Mouse (Mus musculus) c-Kit-positive CD71-positive TER-119-positive erythroid progenitor cells, embryonic 14.5 days (primary cell): ENCODE results near the gene Mgp.
A peak's percentile ranks its signal among the peaks of the same experiment; 100 is the strongest.
"Not testable (repeated sequence)": the region's sequence is repeated elsewhere in the genome, so short reads cannot be mapped to it uniquely, and the experiment has no call there.

ENCODE experiments used
- DNase-seq: peaks from one replicate; pipeline ENCODE4 v3.0.0-alpha.2; 2013; ENCODE audit warnings: low spot score

Gene Mgp

DNA sequence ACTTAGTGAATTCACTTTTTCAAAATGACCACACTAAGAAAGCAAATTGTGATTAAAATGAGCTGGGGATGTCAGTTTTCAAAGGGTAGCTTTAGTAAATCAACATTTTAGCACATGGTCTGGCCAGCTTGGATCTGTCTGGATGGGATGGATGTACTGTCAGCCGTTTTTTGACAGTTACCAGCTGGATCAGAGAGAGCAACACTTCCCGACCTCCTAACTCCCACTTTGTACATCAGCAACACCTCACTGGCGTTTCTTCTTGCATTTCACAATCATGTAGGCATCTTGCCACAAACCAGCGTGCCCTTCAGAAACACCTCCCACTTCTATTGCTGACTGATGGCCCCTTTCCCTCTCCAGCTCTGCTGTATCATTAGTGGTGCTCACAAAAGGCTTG is 22.6 kb upstream of the Mgp start:
- no peak for DNase-seq

DNA sequence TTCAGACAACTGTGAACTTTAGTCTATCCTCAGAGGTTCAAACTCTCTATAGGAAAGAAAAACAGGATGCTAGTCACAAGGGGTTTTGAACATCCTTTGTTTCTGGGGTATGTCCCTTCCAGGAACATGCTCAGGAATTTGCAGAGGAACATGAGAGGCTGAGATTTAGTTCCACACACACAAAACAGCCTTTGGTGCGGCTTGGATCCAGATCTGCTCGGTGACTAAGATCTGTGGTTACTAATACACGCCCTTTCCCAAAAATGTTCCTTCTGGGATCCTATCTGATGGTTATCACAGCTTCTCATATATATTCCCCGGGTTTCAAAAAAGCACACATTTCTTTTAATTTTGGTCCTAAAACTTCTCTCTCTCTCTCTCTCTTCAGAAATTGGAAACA is 22.2 kb upstream of the Mgp start:
- no peak for DNase-seq

DNA sequence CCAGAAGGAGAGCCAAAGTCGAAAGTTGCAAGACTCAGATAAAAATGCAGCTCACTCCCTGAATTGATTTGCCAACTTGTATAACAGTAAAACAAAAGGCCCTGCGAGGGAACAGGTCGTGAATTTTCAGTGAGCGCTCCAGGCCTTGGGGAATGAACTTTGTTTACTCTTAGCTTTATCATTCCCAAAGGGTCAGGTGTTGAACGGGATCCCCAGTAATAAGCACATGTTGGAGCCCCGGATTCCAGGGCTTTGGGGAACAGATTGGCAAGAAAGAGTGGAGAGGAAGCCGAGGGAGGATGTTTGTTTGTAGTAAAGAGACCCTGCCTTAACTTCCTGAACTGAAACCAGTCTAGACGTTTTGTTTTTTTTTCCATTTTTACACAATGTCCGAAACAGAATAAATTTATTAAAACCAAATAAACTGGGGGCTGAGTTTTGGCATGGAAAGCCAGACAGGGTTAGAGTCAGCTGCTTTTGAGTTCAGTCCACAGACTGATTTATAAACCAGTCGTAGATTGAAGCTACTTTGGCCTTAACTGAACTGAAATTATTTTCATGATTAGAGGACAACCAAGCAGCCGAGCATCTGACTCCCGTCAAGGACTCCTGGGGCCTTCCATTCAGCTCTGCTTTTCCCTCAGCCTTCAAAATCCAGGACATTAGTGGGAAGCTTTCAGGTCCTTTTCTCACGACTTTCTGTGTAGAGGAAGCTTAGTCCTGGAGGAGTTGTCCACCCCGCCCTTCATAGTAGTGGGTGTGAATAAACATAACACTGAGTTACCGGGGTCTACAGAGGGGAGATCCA is 19.1 kb upstream of the Mgp start:
- DNase-seq = no peak

DNA sequence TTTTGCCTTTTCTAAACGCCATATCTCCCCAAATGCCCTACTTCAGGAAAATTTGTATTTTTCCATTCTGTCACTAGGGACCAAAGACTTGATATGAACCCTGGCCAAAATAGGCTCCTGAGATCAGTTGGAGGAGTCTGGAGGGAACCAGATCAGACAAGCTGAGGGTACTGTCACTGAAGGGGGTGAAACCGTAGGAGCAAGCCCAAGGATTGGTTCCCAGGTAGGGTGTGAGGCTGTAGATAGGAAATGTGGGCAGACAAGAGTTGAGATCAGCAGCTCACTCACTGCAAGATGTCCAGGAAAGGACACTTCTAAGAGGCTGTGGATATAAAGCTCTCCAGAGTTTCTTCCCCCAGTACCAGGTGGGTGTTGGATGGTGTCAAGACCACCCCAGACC is 16.4 kb upstream of the Mgp start:
- DNase-seq = no peak

DNA sequence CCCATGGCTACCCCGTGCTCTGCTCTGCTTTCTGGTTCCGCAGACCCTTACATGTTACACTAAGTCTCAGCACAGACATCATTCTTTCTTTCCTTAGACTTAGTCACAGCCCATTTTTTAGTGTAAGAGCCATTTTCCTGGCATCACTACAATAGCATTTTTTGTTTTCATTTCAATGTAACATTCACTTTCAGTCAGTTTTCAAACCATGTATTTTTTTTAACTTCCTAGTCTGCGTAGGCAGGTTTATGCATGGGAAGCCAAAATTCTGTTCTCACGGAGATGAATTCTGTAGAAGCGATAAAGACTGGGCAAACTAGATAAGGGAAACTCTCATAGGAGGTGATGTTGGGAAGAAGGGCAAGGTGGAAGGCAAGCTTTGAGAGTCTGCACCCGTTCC is 13.9 kb upstream of the Mgp start:
- DNase-seq = no peak

DNA sequence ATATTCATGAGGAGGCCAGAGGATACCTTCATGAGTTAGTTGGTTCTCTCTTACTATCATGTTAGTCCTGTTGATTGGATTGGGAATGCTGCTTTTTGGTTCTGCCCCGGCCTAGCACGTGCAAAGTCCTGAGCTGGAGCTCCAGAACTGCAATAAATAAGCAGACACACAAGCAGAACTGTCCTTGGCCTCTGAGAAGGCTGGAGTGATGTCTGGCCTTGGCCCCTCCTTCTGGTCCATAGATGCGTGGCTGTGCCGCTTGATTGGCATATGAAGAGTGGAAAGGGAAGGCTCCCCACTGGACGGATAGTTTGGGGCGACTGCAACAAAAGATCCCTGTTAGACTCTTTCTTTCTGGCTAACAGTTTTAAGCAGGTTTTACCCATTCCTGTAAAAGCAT is 13.4 kb upstream of the Mgp start:
- no peak for DNase-seq

DNA sequence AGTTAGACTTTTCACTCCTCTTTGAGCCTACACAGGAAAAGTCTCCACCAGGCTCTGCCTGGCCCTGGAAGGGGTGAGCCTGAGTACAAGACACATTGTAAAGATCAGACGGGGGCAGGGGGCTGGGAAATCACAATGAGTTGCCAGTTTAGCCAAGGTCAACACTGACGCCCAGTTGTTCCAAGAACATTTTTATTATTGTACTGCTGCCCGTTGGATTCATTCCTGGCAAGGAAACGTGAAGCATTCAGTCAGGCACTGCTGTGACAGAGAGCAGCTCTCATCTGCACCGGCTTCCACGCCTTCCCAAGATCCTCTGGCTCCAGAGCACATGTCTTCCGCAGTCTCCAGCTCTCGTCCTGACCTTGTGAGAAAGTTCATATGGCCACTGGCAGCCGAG is 12.2 kb upstream of the Mgp start:
- DNase-seq = no peak

DNA sequence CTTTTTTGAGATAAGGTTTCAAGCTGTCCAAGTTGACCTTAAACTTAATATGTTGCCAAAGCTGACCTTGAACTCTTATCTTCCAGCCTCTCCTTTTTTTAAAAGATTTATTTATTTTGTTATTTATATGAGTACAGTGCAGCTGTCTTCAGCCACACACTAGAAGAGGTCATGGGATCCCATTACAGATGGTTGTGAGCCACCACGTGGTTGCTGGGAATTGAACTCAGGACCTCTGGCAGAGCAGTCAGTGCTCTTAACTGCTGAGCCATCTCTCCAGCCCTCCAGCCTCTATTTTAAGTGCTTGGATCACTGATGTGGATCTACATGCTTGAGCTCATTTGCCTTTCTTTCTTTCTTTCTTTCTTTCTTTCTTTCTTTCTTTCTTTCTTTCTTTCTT is 9.1 kb upstream of the Mgp start:
- DNase-seq = not testable (repeated sequence)

DNA sequence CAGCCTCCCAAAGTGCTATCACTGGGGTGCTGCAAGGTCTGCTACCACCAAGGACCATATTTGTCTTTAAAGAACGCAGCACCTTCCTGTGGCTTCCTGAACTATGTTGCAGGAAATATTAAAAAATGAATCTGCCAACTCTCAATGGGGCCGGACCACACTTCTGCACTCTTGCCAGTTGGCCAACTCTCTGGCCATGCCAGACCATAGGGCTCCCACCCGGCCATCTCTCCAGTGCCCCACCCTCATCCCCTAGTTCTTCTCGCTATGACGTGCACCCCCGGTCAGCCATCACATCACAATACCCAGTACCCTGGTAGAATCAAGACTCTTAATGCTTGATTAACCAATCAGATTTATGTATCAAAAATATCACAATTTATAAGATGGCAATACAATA is 8.3 kb upstream of the Mgp start:
- DNase-seq = no peak

DNA sequence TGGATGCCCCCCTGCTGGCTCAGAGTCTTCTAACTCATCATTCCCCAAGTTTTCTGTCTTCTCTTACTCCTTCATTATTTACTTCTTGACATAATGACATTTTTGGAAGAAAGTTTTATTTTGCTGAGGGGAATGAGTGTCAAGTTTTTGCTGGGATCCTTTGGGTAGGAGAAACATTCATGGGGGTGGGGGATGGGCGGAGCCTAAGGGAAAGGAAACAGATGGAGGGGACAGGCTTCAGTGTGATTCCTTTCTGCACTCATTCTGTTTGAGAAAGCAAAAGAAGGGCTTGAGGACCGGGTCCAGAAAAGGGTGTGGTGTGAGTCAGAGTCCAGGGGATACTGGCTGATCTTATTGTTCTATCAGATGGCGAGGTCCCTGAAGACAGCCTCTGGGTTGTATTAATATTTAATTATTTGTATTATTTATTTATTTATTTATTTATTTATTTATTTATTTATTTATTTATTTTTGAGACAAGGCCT is 7.8 kb upstream of the Mgp start:
- no peak for DNase-seq

DNA sequence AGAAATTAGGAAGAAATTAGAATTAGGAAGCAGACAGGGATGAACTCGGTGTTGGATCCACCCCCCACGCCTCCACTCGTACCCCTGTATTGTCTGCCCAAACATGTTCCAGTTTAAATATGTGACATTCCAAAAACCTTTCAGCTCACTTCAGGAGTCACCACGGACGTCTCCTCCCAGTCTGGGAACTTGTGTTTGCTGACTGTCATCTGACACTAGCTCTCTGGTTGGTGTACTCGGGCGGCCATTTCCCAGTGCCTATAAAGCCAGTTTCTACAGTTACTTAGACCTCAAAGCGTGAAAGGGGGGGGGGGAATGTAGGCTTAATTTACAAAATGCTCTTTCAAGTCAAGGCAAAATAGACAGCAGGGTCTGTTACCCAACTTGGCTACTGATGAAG is 6.1 kb upstream of the Mgp start:
- no peak for DNase-seq

DNA sequence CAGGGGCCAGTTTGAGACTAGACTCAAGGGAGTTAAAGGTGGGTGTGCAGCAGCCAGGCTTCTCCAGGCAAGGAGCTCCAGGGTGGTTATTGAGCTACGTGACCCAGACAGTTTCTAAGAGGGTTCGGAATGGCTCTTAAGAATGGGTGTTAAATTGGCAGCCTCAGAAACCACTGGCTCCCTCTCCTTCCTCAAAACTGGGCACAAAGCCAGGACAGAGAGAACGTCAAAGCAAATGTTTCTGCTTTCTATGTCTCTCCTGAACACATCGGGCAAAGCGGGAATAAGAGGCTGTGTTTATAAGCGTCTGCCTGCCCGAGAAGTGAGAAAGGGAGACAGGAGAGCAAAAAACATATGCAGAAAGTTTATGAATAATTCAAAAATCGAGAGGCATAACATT is 1.0 kb downstream of the Mgp start:
- DNase-seq = no peak

DNA sequence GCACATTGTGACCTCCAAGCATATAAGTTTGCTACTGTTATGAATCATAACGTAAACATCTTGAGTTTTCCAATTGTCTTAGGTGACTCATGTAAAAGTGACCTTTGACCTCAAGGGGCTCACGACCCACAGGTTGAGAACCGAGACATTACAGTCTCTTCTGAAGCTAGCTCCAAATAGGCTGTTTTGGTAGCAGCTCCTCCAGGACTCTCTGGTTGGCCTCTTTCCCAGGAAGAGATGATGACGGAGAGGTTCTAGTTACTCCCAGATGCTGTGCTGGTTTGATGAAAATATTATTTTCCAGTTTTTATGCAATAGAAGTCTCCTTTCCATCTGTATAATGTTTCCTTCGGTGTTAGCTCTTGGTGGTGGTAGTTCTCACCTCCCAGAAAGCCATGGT is 6.7 kb downstream of the Mgp start:
- no peak for DNase-seq

DNA sequence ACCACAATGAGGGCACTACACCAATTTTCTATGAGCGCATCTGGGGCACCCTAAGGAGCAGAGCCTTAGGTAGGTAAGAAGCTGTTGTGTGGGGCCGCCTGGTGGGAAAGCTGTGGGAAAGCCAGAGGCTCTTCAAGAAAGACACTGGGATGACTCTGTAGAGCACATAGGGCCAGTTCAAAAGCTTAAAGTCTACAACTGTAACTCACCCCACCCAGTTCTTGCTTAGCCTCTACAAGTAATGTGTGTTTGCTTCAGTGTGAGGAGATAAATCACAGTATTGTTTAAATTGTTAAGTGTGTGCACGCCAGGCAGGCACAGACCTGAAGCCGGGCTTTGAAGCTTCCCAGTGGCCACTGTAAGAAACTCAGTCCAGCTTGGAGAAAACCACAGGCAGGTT is 9.5 kb downstream of the Mgp start:
- no peak for DNase-seq

DNA sequence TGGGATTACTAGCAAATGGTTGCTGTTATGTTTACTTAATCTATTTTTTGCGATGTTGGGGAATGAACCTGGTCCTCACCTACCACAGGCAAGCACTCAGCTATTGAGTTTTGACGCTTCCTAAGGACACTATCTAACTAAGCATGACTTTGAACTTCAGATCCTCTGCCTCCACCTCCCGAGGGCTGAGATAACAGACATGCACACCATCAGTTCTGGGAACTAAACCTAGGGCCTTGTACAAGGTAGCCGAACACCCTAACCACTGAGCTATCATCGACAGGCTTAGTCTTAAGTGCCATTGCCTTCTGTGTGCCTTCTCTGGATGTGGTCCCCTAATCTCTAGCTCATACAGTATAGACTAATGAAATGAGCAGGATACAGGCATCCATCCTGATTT is 10.3 kb downstream of the Mgp start:
- no peak for DNase-seq

DNA sequence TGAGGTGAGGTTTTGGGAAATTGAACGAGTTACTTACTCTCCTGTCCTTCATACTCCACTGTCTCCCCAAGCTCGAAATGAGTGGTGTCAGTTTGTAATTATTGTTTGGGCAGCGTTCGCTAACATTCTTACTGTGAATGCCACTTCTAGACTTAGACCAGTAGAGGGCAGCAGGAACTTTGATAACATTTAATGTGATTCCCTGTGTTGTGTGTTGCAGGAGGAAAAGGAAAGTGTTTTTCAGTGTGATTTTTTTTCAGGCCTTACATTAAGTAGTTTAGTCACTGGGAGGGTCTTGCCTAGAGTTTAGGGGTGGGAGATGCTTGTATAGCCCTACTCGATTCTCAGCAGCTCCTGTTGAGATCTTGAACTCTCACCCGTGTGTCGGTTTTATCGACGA is 14.6 kb downstream of the Mgp start:
- DNase-seq = peak; percentile 51

DNA sequence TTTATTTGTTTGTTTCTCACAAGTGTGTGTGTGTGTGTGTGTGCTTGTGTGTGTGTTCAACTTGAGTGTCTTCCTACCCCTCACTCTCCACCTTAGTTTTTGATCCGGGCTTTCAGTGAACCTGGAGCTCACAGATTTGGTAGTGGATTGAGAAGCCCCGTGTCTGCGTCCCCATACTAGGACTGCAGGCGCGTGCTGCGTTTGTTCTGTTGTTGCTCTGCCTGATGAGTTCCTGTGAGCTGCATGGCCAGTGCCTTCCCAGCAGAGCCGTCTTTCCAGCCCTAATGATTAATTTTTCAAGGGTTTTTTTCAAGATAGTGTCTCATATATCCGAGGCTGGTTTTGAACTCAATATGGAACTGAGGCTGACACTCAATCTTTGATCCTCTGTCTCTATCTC is 17.2 kb downstream of the Mgp start:
- DNase-seq = no peak

DNA sequence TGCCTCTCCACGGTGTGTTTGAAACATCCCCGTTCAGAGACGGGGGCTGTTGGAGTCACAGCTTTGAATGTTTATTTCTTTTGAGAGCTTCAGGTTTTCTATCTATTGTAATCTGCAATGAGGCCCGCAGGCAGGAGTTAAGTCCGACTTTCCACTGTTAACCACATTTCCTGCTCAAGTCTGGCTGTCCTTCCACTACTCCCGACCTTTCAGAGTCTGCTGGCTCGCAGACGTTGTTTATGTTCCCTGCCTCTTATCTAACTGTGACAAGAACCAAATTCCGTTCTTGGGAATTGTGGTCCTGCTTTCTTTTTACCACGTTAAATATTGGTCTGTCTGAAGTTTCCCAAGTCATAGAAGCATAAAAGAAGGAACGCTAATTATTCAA is 17.8 kb downstream of the Mgp start:
- no peak for DNase-seq

DNA sequence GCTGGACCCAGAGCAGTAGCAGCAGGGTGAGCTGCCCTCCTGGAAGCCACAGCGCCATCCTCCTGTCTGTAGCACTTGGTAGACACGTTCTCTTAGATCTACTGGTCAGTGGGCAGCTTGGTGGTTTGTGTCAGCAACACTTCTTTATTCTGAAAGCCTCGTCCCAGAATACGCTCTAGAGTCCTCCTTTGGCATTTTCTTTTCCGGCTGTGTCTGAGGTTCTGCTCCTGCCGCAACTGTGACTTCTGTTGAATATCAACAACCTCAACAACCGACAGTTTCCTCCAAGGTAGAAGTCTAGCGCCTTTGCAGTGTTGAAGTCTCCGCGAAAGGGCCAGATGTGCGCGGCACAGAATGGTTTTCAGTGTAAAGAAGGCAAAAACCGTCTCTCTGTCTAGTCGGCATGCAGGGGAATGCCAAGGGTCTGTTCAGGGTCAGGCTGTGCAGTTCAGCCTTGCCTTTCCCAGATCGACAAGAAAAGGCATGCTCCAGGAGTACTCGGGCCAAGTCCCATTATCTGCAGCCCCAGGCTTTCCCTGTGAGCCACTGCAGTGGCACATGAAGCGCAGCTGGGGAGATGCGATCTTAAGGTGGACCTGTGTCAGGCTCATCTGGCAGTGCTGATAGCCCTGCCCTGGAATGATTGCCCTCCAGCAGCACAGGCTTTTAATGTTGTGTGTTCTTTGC is 18.3 kb downstream of the Mgp start, which contains the start of gene Art4:
Art4 (minus strand) TSS at position 548 of the 687 bp plus-strand sequence.
- peak; percentile 94 for DNase-seq

DNA sequence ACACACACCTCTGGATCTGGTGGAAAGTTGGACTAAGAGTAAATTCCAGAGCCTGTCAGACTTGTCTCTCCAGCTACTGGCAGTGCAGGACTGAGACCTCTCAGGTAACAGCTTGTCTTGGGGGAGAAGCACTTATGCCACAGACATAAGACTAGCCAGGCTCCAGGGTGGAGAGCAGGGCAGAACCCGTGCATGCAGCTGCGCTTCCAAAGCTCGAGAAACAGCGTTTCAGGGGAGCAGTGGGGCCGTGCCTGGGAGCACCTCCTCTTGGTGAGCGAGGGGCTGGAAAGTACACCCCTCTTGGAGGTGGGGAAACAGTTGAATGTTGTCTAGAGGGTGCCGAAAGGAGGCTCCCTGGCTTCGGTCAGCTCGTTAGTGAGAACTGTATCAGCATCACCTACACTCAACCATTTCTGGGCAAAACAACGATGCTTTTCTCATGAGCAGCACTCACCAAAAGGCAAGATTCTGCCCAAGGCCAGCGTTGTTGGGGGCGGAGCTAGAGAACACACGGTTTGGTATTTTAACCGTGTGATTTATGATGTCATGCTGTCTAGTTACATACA is 19.5 kb downstream of the Mgp start:
- peak; percentile 76 for DNase-seq

DNA sequence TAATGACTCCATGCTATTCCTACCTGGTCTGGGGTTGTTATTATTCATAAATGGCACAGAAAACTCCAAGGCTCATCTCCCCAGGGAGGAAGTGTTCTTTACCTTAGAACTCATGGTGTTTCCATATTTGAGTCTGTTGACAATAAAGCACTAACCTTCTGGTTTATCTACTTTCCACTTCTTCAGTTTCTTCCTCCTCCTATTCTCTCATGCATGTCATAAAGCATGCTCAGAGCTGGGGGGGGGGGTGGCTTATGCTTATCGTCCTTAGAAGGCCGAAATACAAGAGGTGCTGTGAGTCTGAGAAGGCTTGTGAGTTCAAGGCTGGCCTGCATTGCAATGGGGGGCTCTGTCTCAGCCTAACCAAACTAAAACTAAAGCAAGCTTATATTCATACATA is 20.4 kb downstream of the Mgp start:
- DNase-seq = no peak

DNA sequence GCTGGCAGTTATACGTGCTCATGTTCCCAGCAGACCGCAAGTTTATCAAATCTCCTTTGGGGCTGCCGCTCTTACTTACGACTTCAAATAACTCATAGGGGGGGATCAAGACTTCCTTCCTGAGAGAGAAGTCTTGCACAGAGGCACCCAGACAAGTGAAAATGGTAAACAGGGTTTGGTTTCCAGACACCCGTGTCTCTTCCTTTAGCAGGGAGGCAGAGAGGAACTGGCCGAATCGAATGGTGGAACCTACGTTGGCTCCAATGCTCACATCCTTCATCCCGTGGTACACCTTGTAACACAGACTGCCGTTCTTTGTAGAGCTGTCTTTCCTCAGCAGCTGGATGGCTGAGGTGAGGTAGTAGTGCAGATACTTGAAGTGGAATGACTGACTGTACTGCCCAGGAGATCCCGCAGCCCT is 21.3 kb downstream of the Mgp start:
- no peak for DNase-seq

DNA sequence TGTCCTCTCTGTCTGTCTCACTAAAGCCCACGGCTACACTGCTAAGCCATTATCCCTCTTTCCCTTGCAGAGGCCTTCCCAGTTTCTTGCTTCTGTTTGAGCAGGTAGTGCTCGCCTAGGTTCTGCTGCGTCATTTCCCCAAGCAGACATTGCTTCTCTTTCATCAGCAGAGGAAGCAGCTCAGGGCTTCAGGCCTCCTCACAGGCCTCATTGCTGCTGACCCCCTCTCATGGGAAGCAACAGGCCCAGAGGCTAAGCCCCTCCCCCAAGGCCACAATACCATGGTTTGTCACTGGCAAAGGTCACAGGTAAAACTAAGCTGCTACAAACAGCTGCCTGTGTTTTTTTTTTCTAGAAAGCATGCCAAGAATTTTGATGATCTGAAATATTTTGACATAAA is 22.9 kb downstream of the Mgp start:
- DNase-seq = no peak
